Mouse (Mus musculus) monocyte, adult 2 months (primary cell): ENCODE data around the gene Pard3.

Experiments
- DNase-seq, 2 experiments: peaks; one replicate each; pipeline ENCODE4 v3.0.0; 2022; ENCODE audit warnings: low spot score in 2 of 2, low read depth in 1 of 2

The Pard3 gene

DNA sequence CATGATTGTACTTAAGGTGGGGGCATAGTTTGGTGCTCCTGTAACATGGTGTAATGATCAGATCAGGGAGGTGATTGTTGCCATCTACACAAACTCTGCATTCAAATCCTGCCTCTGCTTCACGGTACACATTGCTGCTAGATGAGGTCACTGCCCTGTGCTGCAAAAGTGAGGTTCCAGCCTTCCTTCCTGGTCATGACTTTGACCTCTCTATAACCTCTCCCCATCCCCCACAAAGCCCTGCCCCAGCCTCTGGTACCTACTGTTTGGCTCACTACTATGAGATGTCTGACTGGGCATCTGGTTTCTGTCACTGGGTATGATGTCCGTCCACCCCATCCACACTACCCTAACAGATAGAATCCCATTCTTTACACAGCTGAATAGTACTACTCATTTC, 408.5 kb downstream of the Pard3 start:
- no peak for DNase-seq

DNA sequence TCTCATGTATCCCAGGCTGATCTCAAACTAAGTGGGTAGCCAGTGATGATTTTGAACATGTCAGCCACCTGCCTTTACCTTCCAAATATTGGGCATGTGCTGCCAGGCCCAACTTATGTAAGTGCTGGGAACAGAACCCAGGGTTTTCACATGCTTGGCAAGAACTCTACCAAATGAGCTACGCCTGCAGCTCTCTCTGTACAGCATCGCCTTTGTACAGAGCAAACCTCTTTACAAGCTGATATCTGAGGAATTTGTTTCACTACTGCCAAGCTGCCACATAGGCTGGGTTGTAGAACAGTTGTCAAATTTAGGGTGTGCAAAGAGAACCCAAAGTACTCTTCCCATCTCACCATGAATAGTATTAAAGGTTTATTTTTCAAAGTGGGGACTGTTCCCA, 416.3 kb downstream of the Pard3 start:
- DNase-seq = no peak

DNA sequence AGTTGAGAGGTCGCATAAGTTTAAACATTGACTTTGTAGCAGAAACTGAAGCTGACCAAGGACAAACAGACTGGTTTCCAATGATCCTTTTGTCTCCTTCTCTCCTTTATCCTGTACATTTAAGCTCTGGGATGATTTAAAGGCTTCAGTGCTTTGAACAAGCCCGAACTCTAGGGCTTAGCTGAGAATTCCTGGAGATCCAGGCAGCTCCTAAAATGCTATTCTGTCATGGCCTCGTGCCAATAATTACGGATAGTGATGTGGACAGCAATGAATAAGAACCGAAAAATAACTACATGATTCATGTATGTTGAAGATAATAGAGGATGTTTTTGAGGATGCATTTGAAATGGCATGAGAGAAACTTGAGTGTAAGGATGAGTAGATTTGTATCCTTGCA, 421.9 kb downstream of the Pard3 start:
- no peak for DNase-seq

DNA sequence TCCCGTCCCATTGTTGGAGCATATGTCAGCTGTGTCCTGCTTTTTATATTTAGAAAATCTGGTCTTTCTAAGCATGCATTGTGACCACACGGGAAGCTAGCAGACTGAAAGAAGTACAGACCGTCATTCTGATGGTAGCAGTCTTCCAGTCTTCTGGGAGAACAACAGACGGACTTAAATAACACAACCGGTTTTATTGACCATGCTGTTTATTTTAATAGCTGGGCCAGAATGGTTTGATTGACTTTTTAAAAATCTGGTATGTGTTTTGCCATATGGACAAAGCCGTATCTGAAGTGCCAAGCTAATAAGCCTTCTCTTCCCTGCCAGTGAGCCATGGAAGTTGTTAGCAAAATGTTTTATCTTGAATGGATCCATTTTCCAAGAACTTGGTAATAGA, 428.3 kb downstream of the Pard3 start:
- DNase-seq = no peak

DNA sequence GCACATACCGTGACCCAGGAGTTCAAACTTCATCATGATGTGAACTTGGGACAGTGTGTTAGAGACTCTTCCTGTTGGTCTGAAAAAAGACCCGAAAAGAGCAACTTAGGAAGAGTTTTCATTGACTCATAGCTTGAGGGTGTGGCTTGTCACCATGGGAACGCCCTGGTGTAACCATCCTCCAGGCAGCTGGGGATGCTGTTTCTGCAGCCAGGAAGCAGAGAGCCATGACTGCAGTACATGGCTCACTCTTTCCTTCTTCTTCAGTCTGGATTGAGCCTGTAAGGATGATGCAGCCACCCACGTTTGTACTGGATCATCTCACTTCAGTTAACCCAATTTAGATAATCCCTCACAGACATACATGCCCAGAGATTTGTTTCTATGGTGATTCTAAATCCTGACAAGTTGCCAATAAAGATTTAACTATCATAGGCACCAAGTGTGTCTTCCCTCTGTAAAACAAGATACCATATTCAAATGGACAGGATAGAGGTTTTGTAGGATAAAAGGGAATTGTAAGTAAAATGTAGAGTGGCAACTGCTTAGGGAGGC, 431.6 kb downstream of the Pard3 start:
- DNase-seq = no peak

DNA sequence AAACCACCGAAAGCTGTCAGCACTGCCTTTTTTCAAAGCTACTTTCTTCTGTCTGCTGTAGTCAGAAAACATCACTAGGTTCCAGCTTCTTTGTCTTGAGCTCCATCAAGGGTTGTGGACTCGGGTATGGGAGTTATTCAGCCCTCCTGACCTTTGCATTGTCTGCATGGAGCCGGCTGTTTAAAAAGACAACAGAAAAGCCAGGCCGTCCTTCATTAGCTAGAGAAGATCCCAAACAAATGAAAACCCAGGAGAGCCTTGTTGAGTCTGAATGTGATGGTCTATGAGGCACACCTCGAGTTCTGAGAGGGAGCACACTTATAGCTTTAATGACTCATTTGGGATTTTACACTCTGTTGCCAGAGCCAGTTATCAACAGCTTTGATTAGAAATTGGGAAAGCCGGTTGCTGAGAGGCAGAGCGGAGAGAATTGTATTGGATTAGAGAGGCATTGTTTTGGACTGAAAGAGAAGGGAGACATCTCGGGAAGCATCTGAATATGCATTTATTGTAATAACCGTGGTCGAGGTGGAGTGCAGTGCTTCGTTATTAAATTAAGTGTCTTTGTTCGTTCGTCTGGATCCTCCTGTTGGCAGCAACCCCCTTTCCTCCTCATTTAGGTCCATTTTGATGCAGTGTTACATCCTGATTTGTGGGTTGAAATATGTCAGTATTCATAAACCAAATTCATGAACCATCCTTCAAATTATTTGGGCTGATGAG, 435.5 kb downstream of the Pard3 start:
- DNase-seq = no peak

DNA sequence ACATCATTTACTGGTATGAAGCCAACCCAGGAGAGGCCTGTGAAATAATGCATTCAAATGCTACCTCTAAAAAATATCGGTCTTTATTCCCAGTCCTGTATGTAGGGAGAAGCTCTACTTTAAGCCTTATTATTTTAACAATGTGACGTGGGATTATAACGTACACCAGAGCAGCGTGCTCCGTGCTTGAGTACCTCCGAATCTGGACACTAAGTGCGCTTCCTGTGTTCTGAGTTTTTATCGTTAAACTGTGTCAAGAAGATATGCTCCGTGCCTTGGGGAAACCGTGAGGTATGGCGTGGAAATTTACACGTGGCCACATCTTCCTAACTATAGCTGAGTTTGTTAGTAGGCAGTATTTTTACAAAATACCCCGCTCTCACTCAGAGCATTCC, 436.0 kb downstream of the Pard3 start:
- no peak for DNase-seq

DNA sequence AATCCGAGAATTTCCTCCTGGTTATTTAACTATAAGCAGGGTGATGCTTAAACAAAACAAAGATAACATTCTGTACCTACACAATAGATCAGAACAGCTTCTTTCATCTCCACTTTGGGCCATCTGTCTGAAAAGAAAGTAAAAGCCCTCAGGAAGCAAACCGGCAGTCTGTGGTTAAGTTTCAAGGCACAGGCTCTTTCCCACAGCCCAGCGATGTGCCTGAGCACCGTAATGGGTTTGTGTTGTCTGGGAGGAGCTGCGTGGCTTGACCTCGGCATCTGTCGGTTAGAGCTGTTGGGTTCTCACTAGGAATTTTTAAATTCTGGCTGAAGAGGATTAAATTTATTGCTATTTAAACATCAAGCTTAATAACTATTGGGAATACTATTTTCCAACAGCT, 436.5 kb downstream of the Pard3 start:
- no peak for DNase-seq

DNA sequence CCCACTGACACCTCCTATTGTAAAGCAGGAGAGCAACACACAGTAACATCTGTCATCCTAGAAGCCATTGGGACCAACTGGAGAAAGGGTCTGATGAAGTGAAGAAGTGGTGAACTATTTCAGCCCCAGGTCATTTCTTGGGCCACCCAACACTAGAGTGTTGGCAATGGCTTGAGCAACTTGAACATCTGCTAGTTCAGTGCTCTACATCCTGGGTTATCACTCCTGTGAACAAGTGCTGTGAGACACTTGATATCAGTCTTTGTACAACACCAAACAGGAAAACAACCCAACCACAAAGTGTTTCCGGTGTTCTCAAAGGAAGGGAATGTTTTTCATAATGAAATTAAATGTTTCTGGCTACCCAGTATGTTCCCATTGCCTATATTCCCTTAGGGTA, 438.1 kb downstream of the Pard3 start:
- DNase-seq = no peak

DNA sequence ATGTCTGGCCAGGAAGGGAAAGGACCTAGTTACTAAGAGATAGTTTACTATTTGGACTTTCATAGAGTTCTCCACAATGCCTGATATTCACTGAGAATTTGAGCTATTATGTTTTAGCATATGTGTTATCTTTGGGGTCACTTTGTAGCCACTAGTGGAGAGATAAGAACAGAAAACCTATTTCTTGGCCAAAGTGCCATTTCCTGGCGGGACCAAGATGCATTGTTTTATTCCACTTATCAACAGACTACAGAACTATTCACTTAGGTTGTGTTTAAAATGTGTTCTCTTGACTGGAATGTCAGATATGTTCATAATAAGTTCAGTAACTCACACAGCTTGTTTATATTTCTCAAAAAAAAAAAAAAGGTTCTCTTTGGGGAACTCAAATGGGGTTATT, 441.6 kb downstream of the Pard3 start:
- DNase-seq = no peak

DNA sequence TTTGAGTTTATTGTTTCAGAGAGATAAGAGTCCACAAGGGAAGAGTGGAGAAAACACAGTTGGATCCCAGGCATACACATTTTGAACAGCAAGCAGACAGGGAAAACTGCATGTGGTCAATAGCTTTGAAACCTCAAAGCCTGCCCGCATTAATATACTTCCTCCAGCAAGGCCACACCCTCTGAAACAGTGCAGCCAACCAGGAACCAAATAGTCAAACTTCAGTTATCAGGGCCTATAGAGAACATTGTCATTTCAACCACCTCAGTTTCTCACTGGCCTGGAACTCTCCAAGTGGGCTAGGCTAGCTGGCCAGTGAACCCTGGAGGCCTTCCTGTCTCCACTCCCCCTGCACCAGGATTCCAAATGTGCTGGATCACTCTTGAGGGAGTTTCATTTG, 442.6 kb downstream of the Pard3 start:
- no peak for DNase-seq

DNA sequence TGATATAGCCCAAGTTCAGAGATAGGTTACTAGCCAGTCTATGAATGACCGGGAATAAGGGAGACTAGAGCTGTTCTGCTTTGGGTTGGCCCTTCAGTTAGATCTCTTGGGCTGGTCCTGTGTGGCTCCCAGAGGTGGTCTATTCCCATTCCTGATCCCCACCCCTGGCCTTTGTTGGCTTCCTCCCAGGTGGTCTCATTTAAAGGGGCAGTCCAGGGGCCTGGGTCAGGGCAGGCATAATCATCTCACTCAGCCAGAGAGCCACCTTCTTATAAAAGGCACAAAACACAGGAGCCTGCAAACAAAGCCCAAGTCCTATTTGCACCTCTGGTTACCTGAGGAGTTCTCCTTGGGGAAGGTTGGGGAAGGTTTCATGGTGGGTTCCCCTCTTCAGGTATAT, 447.6 kb downstream of the Pard3 start:
- no peak for DNase-seq

DNA sequence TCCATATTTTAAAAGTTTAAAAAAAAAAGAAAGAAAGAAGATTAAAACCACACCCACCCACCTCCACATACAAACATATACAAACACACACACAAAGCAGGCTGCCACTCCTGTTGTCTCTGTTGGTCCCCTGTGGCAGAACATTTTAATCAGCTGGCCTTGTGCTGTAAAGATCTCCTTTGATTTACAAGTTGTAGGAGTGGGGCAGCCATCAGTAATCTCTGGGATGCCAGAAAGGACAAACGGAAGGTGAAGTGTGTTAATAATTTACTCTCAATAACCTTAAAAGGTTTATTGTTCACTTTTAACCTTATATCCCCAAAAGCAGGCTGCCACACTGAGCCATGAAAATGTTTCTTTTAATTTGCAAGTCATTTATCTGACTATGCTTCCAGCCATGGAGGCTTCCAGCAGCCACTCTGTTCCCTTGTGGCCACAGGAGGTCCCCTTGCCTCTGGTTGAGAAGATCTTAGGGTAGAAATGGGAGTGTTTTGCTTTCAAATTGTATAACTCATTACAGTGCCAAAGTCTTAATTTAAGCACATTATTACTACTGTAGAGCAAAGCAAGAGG, 448.4 kb downstream of the Pard3 start:
- DNase-seq = no peak

DNA sequence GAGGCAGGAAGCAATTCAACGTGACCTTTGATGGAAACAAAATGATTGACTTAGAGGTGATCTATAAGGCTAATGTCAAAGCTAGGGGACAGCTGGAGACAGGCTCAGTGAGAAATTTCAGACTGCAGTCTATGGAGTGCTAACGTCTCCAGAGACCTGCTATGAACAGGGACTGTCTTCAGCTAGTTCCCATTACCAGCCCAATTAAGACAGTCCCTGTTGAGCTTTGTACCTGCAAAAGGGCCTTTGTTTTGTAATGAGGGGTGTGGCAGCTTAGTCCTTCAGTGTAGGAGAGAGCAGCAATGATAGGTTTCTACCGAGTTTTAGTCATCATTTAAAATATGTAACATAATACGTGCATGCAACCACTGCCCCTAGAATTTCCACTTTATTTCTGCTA, 448.9 kb downstream of the Pard3 start:
- no peak for DNase-seq

DNA sequence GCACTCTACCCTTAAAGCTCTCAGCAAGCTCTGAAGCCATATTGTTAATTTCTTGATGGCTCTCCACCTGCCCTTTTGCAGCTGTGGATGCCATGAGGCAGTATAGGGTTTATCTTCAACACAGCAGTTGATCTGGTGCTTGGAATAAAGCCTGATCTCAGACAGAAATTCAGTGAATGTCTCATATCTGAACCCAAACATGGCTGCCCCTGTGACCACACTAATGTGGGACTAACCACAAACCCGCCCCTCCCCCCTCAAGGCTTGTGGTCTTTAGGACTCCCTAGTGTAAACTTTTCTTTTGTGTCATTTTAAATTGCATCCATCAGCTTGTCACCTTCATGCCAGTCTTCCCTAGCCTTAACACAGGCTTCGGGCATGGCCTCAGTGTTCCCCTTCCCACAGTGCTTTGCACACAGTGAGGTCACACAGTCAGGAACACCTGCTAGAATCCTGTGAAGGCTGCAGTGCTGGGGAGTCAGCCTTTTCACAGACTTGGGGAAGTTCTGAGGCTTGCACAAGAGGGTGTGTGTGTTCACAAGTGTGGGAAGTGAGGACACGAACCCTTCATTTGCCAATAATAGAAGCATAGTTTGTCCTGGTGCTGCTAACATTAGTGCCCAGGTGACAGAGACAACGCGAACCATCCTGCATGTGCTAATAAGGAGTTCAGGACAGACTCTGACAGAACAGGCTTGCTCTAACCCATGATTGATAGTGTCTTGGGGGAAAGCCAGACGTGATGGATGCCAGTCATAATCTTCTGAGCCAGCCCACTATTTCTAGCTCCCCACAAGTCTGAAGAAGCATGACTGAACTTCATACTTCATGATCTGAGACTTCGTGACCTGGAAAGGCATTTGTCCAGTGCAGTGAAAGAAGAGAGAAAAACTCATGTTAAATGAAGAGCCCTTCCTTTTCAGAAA, 451.4 kb downstream of the Pard3 start:
- no peak for DNase-seq

DNA sequence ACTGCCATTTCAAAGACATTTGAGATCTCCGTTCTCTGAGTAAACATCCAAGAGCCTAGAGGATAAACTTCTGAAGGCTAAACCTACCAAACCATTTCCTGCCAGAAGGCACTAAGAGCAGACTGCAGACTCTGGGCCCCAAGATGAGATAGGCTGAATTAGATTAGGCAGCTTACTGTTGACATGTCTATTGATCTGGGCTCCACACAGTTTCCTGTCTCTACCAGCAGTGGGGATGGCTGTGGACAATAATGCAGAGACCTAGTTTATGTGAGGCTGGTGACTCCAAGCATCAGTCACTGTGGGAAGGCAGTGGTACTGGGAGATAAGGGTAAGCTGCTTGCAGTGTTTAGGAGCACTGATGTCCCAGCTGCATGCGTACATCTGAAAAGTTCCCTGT, 452.4 kb downstream of the Pard3 start:
- no peak for DNase-seq

DNA sequence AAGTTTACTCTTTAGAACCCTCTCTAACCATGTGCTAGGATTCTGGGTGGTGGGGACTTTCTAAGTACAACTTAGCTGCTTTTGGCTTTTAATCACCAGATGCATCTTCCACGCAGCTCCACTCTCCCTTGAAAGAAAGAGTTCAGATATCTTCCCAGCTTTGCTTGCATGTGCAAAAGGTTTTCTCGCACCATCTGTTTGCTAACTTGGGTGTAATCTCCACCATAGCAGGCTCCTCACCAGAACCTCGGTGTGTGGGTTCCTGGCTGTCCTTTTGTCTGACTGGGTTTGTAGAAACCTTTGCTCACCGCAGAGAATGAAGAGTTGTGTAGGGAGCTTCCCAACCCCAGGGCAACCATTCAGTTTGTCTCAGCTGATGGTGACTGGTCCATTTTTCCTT, 462.0 kb downstream of the Pard3 start:
- no peak for DNase-seq

DNA sequence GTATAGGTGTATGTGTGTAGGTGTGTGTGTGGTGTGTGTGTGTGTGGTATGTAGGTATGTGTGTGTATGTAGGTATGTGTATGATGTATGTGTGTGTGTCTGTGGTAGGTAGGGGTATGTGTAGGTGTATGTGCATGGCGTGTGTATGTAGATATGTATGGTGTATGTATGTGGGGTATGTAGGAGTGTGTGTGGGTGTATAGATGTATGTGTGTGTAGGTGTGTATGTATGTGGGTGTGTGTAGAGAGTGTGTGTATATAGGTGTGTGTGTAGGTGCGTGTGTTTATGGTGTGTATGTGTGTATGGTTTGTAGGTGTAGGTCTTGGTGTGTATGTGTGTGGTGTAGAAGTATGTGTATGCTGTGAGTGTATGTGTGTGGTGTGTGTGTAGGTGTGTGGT, 464.6 kb downstream of the Pard3 start:
- DNase-seq = no peak

DNA sequence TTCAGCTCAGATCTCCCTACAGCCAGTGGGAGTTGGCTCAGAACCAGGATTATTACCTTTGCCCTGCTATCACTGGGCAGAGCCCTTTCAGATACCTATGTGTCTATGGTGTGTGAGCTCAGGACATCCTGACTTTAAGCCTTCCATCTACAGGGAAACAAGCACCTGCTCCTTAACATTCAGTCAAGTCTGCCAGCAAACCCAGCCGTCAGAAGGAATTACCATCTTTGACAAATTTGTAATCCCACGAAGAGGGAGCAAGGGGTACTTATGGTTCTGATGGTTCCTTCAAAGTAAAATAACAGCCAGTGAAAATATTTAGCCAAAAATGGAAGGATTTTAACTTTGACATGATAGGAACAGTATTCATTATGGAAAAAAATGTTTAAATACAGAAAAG, 466.1 kb downstream of the Pard3 start:
- no peak for DNase-seq

DNA sequence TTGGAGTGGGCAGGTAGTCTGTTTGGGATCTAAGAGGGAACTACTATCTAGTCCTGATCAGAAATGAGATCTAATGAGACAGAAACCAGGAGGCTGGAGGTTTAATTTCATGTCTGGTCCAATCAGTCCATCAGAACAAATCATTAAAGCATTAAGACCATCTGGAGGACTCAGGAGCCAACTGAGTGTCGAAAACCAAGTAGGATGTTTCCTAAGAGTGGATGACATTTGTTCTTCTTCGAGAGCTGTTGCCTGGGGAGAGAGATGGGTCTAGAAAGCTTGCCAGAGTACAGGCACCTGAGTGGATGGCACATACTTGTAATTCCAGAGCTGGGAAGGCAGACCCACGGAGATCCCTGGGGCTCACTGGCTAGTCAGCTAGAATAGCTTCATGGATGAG, 468.2 kb downstream of the Pard3 start:
- DNase-seq = no peak

DNA sequence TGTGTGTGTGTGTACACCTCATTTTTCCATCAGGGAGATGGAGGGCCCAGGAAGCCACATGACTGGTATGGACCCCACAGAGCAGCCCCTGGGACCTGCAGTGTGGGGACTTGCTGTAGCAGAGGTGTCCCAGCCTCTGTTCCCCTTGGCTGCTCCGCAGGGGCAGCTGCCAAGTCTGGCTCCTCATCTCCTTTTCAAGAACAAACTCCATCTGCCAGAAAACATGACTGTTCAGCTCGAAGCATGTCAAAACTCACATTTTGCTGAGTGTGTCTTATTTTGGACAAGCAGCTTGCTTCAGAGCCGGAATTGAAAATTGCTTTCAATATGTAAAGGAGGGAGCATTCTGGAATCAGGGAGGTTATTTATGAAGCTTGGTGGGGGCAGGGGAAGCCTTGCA, 471.1 kb downstream of the Pard3 start:
- no peak for DNase-seq
